Mouse (Mus musculus) stomach, postnatal 0 days (tissue): ENCODE measurements around the gene BC049352.

ENCODE experiments used
- CTCF ChIP-seq: IDR thresholded peaks from 2 replicates; pipeline ENCODE4 v1.5.1; 2016; ENCODE audit warnings: antibody characterized with exemption, low read depth, mild to moderate bottlenecking, moderate library complexity
- EP300 ChIP-seq: optimal IDR thresholded peaks from 2 replicates; pipeline ENCODE3; 2016; ENCODE audit warnings: antibody characterized with exemption

DNA sequence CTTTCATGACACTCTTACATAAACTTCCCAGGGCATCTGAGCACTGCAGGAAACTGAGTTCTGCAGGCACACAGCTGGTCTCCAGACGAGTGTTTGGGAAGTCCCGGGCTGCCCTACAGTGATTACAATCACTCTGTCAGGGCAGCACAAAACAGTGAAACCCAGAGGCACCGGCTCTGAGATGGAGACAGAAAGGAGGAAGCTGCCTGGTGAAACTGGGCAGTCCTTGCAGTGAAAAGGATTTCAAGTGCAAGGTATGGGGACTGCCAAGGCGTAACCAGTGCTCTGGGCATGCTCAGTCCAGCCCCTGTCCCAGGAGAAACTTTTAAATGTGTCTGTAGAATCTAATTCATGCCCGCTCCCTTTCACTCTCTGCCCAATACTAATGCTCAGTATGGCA lies 90.4 kb downstream of the BC049352 start:
- no peak for TF ChIP-seq CTCF
- no peak for TF ChIP-seq EP300
